Mouse (Mus musculus) Patski (cell line): ENCODE measurements around the gene Thumpd3. TPM values are rescaled to one million over a fixed set of nuclear protein-coding genes. Genes with fewer than 3 reads are reported as not detected.

Experiments used
- ATAC-seq: fragments of 100-300 bp; one replicate; pipeline ENCODE4 v1.8.0; 2021
- CTCF ChIA-PET: fragments of 350-600 bp; sonication (Branson Sonifier 250); formaldehyde crosslinking; loops from one replicate; lab custom pipeline; 2022; ENCODE audit warnings: inconsistent platforms; lab: Charles Lee
- POLR2A ChIA-PET: fragments of 350-600 bp; sonication (Branson Sonifier 250); formaldehyde crosslinking; loops from one replicate; lab custom pipeline; 2022; ENCODE audit warnings: antibody characterized with exemption, inconsistent platforms; lab: Charles Lee
- DNase-seq: peaks from one replicate; pipeline ENCODE4 v3.0.0-alpha.2; 2011; ENCODE audit warnings: low read depth, low spot score
- H3K27me3 ChIP-seq: fragments of 371-371 bp; one replicate; pipeline ENCODE4 v1.5.1; 2021
- CTCF ChIP-seq: fragments of 100-300 bp; IDR thresholded peaks from one replicate; pipeline ENCODE4 v1.5.1; 2021
- in situ Hi-C: fragments of 300-500 bp; cut with MboI; formaldehyde crosslinking; loops from 3 replicates; pipeline ENCODE4 v1.11.1; 2018; ENCODE audit warnings: low pct_unique_long_range_greater_than_20kb, mixed read lengths
- polyA plus RNA-seq: library from polyadenylated mRNA; unstranded; gene quantifications from one replicate; pipeline ENCODE4 v1.2.3, GENCODE M21; 2021

Thumpd3 gene
- polyA plus RNA-seq, 1 experiment from 2014 or later = 63.3 TPM

DNA sequence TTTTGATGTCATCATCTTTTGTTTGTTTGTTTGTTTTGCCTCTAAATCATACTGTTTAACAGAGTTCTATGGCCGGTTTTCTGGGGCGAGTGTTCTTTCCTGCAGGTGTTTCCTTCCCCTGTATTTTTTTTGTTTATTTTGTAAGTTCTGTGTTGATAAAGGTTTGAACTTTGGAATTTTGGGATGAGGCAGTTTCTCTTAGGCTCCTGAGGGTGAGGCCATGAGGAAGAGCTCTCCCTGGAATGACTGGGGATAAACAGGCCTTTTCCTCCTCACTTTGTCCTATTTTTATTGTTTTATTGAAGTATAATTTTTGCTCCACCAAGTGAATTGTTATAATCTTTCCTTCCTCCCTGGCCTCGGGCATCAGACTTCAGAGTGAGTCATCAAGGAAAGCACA is 6.9 kb downstream of the Thumpd3 start:
- no peak for ATAC-seq
- TF ChIP-seq CTCF = no peak
- CTCF ChIA-PET = no interaction called here
- in situ Hi-C loops = no loop called here
- POLR2A ChIA-PET = no interaction called here
- H3K27me3 ChIP-seq = no peaks in the 10 kb centered on the region
- DNase-seq = no peak

DNA sequence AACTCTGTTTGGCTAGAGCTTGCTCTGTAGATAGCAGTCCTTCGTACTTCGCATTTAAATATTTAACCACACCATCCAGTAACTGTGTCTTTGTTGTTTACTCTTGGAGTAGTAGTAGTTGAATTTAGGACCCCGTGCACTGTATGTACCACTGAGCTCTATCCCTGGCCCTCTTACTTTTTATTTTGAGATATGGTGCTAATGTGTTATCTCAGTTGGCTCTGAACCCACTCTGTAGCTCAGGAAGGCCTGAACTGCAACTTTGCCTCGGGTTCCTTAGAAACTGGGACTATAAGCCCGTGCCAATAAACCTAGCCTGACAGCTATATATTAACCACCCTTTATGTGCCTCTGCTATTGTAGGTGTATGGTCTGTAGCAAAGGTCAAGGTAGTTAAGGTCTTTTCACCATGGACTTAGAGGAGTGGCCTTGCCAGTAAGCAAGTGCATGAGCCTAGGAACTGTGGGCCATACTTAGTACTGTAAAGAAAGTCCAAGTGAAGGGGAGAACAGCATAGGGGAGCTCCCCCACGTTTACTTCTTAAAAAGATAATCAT is 8.6 kb downstream of the Thumpd3 start:
- H3K27me3 ChIP-seq = no peaks in the 10 kb centered on the region
- DNase-seq (no peak), ATAC-seq (no peak)
- TF ChIP-seq CTCF = no peak
- ChIA-PET CTCF (interaction anchor here (1.1 kb wide), 1 partner anchor 16 kb away, joined by 4 read pairs; no protein-coding TSS in a partner anchor), POLR2A (no interaction called here)
- in situ Hi-C loops = no loop called here

- no peak for DNase-seq
- ChIA-PET POLR2A (interaction anchor here (1.2 kb wide), 1 partner anchor 14 kb away, joined by 6 read pairs; no protein-coding TSS in a partner anchor), CTCF (interaction anchor here (0.6 to 1.6 kb wide), 4 partner anchors 24 to 94 kb away, joined by 3 to 5 read pairs (median 3); no protein-coding TSS in a partner anchor)
- no peak for TF ChIP-seq CTCF
- ATAC-seq = no peak
- H3K27me3 ChIP-seq = no peaks in the 10 kb centered on the region
- in situ Hi-C loops = no loop called here
Measured at GRCm38 (mm10) chr6:113060892-113061563, 15.0 kb downstream of the Thumpd3 start.

DNA sequence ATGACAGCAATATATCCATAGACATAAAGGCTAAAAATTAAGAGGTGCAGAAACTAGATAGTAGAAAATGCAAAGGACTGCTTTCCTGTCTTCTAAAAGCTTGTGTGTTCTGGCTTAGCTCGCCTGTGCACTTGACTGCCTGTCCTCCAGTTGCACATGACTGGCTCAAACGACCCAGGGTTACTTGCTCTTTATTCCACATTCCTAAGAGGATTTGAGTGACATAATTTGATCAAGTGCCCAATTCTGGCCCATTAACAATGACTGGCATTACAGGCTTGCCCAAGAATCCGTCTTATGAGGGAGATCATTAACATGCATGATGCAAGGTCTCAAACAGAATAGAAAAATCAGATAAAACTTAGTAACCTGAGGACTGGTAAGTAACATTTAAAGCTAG is 16.2 kb downstream of the Thumpd3 start:
- in situ Hi-C loops = no loop called here
- DNase-seq (peak; percentile 95), ATAC-seq (peak; percentile 88)
- POLR2A ChIA-PET = interaction anchor here (1.3 kb wide), 1 partner anchor 13 kb away, joined by 4 read pairs; no protein-coding TSS in a partner anchor
- no peak for TF ChIP-seq CTCF
- CTCF ChIA-PET = interaction anchor here (1.0 to 2.0 kb wide), 3 partner anchors 12 to 34 kb away, joined by 3 to 7 read pairs (median 5); no protein-coding TSS in a partner anchor
- no peaks in the 10 kb centered on the region for H3K27me3 ChIP-seq

DNA sequence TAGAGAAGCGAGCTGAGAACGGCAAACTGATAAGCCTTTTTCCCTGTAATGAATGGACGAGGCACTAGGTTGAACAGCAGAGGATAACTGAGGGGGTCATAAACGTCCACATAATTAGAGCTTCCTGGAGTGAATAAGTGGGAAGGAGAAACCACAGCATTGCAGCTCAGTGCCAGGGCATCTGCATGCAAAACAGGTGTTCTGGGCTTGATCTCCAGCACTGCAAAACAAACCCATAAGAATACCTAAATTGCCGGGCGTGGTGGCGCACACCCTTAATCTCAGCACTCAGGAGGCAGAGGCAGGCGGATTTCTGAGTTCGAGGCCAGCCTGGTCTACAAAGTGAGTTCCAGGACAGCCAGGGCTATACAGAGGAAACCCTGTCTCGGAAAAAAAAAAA is 17.3 kb downstream of the Thumpd3 start:
- no peak for TF ChIP-seq CTCF
- CTCF ChIA-PET = interaction anchor here (1.4 to 2.0 kb wide), 2 partner anchors 12 to 25 kb away, joined by 4 to 7 read pairs; no protein-coding TSS in a partner anchor
- DNase-seq (no peak), ATAC-seq (no peak)
- POLR2A ChIA-PET = interaction anchor here (1.3 kb wide), 1 partner anchor 12 kb away, joined by 4 read pairs; no protein-coding TSS in a partner anchor
- in situ Hi-C loops = no loop called here
- no peaks in the 10 kb centered on the region for H3K27me3 ChIP-seq

GRCm38 (mm10) chr6:113065186-113065585 is 19.2 kb downstream of the Thumpd3 start:
- ChIA-PET CTCF (no interaction called here), POLR2A (interaction anchor here (1.1 kb wide), 1 partner anchor 21 kb away, joined by 3 read pairs; no protein-coding TSS in a partner anchor)
- TF ChIP-seq CTCF = no peak
- in situ Hi-C loops = no loop called here
- no peak for ATAC-seq
- H3K27me3 ChIP-seq = no peaks in the 10 kb centered on the region
- DNase-seq = no peak

DNA sequence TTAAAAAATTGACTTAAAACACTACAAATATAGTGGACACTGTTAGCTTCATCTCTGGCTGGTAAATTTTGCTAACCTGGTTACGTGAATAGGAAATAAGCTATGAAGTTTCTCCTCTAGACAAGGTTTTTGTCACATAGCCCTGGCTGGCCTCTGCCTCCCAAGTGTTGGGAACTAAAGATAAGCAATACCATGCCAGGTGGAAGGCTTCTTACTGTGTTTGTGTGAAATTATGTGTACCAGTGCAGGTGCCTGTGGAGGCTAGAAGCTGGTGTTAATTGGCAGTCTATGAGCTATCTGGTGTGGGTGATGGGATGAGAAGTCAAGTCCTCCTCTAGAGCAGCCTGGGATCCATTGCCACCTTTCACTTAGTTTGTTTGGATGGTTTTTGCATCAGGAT is 23.1 kb downstream of the Thumpd3 start:
- no peak for ATAC-seq
- in situ Hi-C loops = no loop called here
- CTCF ChIA-PET = interaction anchor here (1.4 kb wide), 1 partner anchor 44 kb away, joined by 3 read pairs; no protein-coding TSS in a partner anchor
- no peaks in the 10 kb centered on the region for H3K27me3 ChIP-seq
- POLR2A ChIA-PET = interaction anchor here (1.0 kb wide), 1 partner anchor 23 kb away, joined by 3 read pairs; no protein-coding TSS in a partner anchor
- TF ChIP-seq CTCF = no peak
- no peak for DNase-seq

GRCm38 (mm10) chr6:113075261-113075660 is 29.2 kb downstream of the Thumpd3 start:
- H3K27me3 ChIP-seq = no peaks in the 10 kb centered on the region
- ChIA-PET POLR2A (interaction anchor here (1.0 to 3.2 kb wide), 3 partner anchors 12 to 28 kb away, joined by 3 to 19 read pairs (median 4); partner anchors contain the start of gene Thumpd3), CTCF (interaction anchor here (0.8 to 1.3 kb wide), 4 partner anchors 9 to 37 kb away, joined by 3 to 7 read pairs (median 6); no protein-coding TSS in a partner anchor)
- in situ Hi-C loops = loop anchor here (25.0 kb wide), 1 partner anchor 813 kb away; the partner anchor contains the start of gene Lmcd1
- ATAC-seq (no peak), DNase-seq (no peak)
- no peak for TF ChIP-seq CTCF

GRCm38 (mm10) chr6:113076012-113076685 is 30.1 kb downstream of the Thumpd3 start:
- ATAC-seq = peak; percentile 76
- no peaks in the 10 kb centered on the region for H3K27me3 ChIP-seq
- peak; percentile 80 for DNase-seq
- in situ Hi-C loops = loop anchor here (25.0 kb wide), 1 partner anchor 814 kb away; the partner anchor contains the start of gene Lmcd1
- no peak for TF ChIP-seq CTCF
- ChIA-PET CTCF (no interaction called here), POLR2A (interaction anchor here (0.8 to 3.2 kb wide), 2 partner anchors 29 to 185 kb away, joined by 3 to 19 read pairs; partner anchors contain the start of gene Thumpd3)
